Mouse (Mus musculus) kidney, adult 2 months (tissue): ENCODE measurements at regions not wholly inside any gene's neighbourhood (a gene's known extent, or its start where the extent isn't known, plus 50 kb on each side); places are given as distances from the start of the nearest gene placed in this dataset.

Experiments used
- DNase-seq: peaks from one replicate; pipeline ENCODE4 v3.0.0; 2021
- H3K27ac ChIP-seq: fragments of 200-500 bp; 2 replicates; pipeline ENCODE4 v1.5.1; 2012; ENCODE audit warnings: low read depth, low read length, control low read depth, inconsistent platforms; ENCODE audit not compliant: insufficient read depth
- H3K27me3 ChIP-seq: fragments of 200-500 bp; replicated peaks from 2 replicates; pipeline ENCODE4 v1.6.1; 2012; ENCODE audit warnings: mild to moderate bottlenecking, moderate library complexity, low read length, inconsistent platforms; ENCODE audit not compliant: control insufficient read depth, insufficient read depth
- H3K36me3 ChIP-seq: fragments of 200-500 bp; 2 replicates; pipeline ENCODE4 v1.6.1; 2012; ENCODE audit warnings: mild to moderate bottlenecking, moderate library complexity, low read length, inconsistent platforms; ENCODE audit not compliant: control insufficient read depth, insufficient read depth
- H3K4me1 ChIP-seq: fragments of 200-500 bp; 2 replicates; pipeline ENCODE4 v1.6.1; 2011; ENCODE audit warnings: low read length; ENCODE audit not compliant: control insufficient read depth, insufficient read depth
- H3K4me3 ChIP-seq: fragments of 200-500 bp; 2 replicates; pipeline ENCODE4 v1.5.1; 2011; ENCODE audit warnings: mild to moderate bottlenecking, low read depth, low read length, control low read depth; ENCODE audit not compliant: insufficient read depth
- CTCF ChIP-seq: fragments of 200-500 bp; conservative IDR thresholded peaks from 2 replicates; pipeline ENCODE4 v1.5.1; 2011; ENCODE audit warnings: low read depth, mild to moderate bottlenecking, control low read depth, low read length, moderate library complexity, mixed read lengths; ENCODE audit not compliant: insufficient read depth, insufficient read length
- POLR2A ChIP-seq: fragments of 200-500 bp; IDR thresholded peaks from one replicate; pipeline ENCODE4 v1.6.1; 2011; ENCODE audit warnings: low read depth, low read length, control low read depth
- WGBS: fragments of 180-500 bp; shearing (Covaris S2); methylation state at CpG from one replicate; pipeline ENCODE4 v1.1.7; 2018; 5-methylcytosine and 5-hydroxymethylcytosine counted together

GRCm38 (mm10) chr7:137940084-137940483, 457.4 kb downstream of the Tcerg1l start:
- Histone ChIP-seq H3K36me3 (no peaks in the 10 kb centered on the region), H3K4me1 (no peaks in the 10 kb centered on the region; the same call in 1 of the 2 replicates), H3K27me3 (no peaks in the 10 kb centered on the region), H3K27ac (no peak overlapping the region), H3K4me3 (no peak overlapping the region)
- TF ChIP-seq POLR2A, result no peak
- no peak for TF ChIP-seq CTCF
- 78% methylated on average over 5 of the region's 5 CpGs for WGBS
- no peak for DNase-seq

DNA sequence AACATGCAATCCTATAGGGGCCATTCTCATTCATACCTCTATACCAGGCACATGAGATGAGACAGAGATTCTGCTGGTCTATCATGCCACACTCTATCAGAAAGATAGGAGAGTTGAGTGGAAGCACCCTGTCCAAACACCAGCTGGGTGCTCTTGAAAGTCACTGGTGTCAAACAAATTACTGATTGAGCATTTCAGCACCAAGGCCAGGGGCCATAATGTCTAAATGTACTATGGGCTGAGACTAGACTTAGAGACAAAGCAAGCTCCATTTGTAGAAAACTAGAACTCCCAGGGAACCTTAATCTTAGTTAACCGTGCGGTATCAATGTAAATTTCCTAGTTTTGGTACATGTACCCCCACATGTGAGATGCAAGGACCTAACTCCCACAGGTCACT, 452.5 kb downstream of the Tcerg1l start:
- WGBS, result 85% methylated on average over 2 of the region's 2 CpGs
- TF ChIP-seq CTCF, result no peak
- TF ChIP-seq POLR2A, result no peak
- no peak overlapping the region for H3K4me3 ChIP-seq
- no peak overlapping the region for H3K27ac ChIP-seq
- H3K4me1 ChIP-seq, result no peaks in the 10 kb centered on the region
- no peaks in the 10 kb centered on the region for H3K36me3 ChIP-seq
- H3K27me3 ChIP-seq, result no peaks in the 10 kb centered on the region
- DNase-seq, result peak; percentile 4

DNA sequence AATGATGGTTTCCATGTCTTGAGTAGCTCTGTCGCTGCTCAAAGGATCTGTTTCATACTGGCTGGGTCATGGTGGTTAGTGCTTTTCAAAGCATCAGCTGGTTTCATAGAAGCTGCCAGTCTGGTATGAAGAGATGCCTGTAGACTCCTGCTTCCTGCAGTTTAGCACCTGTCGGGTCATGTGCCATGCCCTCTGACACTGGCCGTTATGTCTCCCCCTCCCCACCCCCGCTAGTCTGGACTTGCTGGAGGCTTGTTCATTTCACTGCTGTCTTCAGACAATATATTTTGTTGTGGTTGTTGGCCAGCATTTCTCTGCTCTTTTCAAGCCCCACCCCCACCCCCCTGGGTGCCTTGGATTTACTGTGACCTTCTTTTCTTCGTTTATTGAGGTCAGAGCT, 450.1 kb downstream of the Tcerg1l start:
- Histone ChIP-seq H3K27me3 (no peaks in the 10 kb centered on the region), H3K4me3 (no peak overlapping the region), H3K27ac (no peak overlapping the region), H3K36me3 (no peaks in the 10 kb centered on the region), H3K4me1 (no peaks in the 10 kb centered on the region)
- DNase-seq, result no peak
- TF ChIP-seq CTCF (no peak), POLR2A (no peak)
- 20% methylated on average over 5 of the region's 5 CpGs for WGBS

DNA sequence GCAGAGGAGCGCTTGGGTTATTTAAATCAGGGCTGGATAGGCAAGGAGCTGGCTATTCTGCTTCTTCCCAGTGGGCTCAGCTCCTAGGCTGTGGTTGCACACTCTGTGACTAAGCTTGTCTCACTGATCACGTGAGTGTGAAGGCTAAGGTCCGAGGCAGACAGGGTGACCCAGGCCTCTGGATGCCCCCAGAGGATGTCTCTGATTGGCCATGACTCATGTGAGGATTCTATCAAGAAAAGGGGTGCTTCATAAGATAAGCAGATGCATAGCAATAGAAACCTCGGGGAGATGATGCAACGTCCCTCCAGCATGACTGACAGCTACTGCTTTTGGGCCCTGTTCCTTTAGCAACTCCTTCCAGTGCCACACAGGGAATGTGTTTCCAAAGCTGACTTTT, 440.2 kb downstream of the Tcerg1l start:
- 70% methylated on average over 5 of the region's 5 CpGs for WGBS
- DNase-seq, result no peak

DNA sequence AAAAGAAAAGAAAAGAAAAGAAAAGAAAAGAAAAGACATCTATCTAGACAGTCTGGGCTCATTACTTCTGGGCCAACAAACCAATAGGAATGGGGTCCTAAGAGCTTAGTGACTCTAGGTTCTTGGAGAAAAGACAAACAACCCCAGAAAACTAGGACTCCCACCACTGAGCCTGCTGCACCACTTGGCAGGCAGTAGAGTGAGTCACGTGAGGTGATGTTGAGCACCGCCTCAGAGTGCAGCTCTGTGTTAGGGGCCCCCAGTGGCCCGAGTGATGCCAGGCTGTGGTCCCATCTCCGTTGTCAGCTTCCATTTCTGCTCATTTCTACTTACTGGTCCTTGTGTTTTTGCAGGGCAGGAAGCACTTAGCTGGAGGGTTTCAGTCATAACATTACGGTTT, 439.7 kb downstream of the Tcerg1l start:
- H3K4me3 ChIP-seq, result no peak overlapping the region
- H3K27ac ChIP-seq, result no peak overlapping the region
- no peaks in the 10 kb centered on the region for H3K4me1 ChIP-seq
- 72% methylated on average over 5 of the region's 5 CpGs for WGBS
- H3K27me3 ChIP-seq, result no peaks in the 10 kb centered on the region
- DNase-seq, result no peak
- TF ChIP-seq POLR2A, result no peak
- H3K36me3 ChIP-seq, result no peaks in the 10 kb centered on the region

More for the DNA sequence above, 440.2 kb downstream of the Tcerg1l start:
- H3K4me1 ChIP-seq, result no peaks in the 10 kb centered on the region
- H3K36me3 ChIP-seq, result no peaks in the 10 kb centered on the region
- no peak overlapping the region for H3K27ac ChIP-seq
- H3K27me3 ChIP-seq, result no peaks in the 10 kb centered on the region
- no peak overlapping the region for H3K4me3 ChIP-seq
- TF ChIP-seq POLR2A, result no peak
- TF ChIP-seq CTCF, result no peak

DNA sequence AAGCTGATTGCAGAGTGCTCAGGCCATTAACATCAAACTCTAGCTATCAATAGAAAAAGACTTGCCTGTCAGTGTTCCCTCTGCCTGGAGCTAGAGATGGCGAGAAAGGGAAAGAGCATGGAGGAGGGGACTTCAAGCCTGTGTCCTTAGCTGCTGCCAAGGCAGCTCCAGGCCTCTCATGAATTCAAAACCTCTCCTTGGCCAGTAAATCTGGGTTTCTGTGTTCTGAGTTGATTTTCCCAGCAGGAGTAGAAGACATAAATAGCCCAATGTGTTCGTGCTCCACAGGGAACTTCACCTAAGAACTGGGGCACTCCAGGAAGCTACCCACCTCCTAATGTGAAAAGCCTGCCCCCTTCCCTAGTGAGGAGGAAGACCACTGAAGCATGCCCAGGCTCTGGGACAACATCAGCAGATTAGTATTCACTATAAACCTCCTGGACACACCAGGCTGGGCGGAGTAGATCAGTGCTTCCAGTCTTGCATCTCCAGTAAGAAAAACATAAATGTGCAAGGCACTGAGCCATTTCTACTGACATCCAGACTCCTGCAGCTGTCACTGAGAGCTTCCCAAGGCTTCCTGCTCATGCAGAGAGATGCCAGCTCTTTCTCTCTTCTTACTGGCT, 433.9 kb downstream of the Tcerg1l start:
- Histone ChIP-seq H3K4me1 (no peaks in the 10 kb centered on the region), H3K36me3 (no peaks in the 10 kb centered on the region), H3K27ac (no peak overlapping the region), H3K4me3 (no peak overlapping the region), H3K27me3 (no peaks in the 10 kb centered on the region)
- TF ChIP-seq POLR2A (no peak), CTCF (no peak)
- 48% methylated on average over 3 of the region's 3 CpGs for WGBS
- DNase-seq, result no peak

DNA sequence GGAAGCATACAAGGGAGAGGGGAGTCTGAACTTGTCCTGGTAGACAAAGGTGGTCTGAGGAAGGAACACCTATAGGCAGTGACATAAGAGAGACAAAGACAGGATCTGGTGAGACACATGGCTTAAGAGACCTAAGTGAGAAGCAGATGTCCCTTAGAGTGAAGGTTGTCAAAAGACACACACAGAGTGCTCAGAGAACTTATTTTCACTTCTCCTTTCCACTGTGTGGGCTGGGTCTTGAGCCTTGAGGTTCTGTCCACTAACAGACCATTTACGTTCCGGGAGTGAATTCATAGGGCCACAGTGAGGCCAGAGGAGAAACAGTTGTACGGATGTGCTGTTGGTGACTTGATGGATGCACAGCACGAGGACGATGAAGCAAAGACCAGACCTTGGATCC, 422.8 kb downstream of the Tcerg1l start:
- Histone ChIP-seq H3K4me3 (no peak overlapping the region), H3K4me1 (no peaks in the 10 kb centered on the region), H3K27ac (no peak overlapping the region), H3K36me3 (no peaks in the 10 kb centered on the region), H3K27me3 (no peaks in the 10 kb centered on the region)
- WGBS, result 95% methylated on average over 5 of the region's 5 CpGs
- TF ChIP-seq POLR2A, result no peak
- TF ChIP-seq CTCF, result no peak
- no peak for DNase-seq

GRCm38 (mm10) chr7:137977527-137977926, 420.0 kb downstream of the Tcerg1l start:
- Histone ChIP-seq H3K4me3 (no peak overlapping the region), H3K27me3 (no peaks in the 10 kb centered on the region), H3K27ac (no peak overlapping the region), H3K36me3 (no peaks in the 10 kb centered on the region), H3K4me1 (no peaks in the 10 kb centered on the region)
- TF ChIP-seq CTCF (no peak), POLR2A (no peak)
- 77% methylated on average over 1 of the region's 1 CpGs for WGBS
- DNase-seq, result no peak
